Mouse (Mus musculus) kidney, embryonic 16.5 days (tissue): ENCODE measurements at regions not wholly inside any gene's neighbourhood (a gene's known extent, or its start where the extent isn't known, plus 50 kb on each side); places are given as distances from the start of the nearest gene placed in this dataset.

ENCODE experiments used
- ATAC-seq: fragments of 200-750 bp; cut with Nextera tagmentation; 2 replicates; pipeline ENCODE4 v1.8.0; 2017; ENCODE audit warnings: moderate TSS enrichment; ENCODE audit not compliant: low FRiP score, low TSS enrichment
- H3K27ac ChIP-seq: fragments of 300-500 bp; sonication (generic); 2 replicates; pipeline ENCODE4 v1.5.1; 2014; ENCODE audit warnings: low read length
- H3K27me3 ChIP-seq: fragments of 300-500 bp; sonication (generic); 2 replicates; pipeline ENCODE4 v1.6.1; 2014; ENCODE audit warnings: low read length, control low read depth, mixed read lengths; ENCODE audit not compliant: insufficient read depth
- H3K36me3 ChIP-seq: fragments of 300-500 bp; sonication (generic); 2 replicates; pipeline ENCODE4 v1.6.1; 2014; ENCODE audit warnings: low read length, control low read depth, mixed read lengths; ENCODE audit not compliant: insufficient read depth
- H3K4me1 ChIP-seq: fragments of 300-500 bp; sonication (generic); 2 replicates; pipeline ENCODE4 v1.6.1; 2014; ENCODE audit warnings: low read length, control low read depth, mixed read lengths; ENCODE audit not compliant: insufficient read depth
- H3K4me2 ChIP-seq: fragments of 300-500 bp; sonication (generic); replicated peaks from 2 replicates; pipeline ENCODE4 v1.6.1; 2014; ENCODE audit warnings: low read depth, low read length
- H3K4me3 ChIP-seq: fragments of 300-500 bp; sonication (generic); 2 replicates; pipeline ENCODE4 v1.5.1; 2014; ENCODE audit warnings: mild to moderate bottlenecking, low read length
- H3K9ac ChIP-seq: fragments of 300-500 bp; sonication (generic); replicated peaks from 2 replicates; pipeline ENCODE4 v1.6.1; 2014; ENCODE audit warnings: low read length
- H3K9me3 ChIP-seq: fragments of 300-500 bp; sonication (generic); 2 replicates; pipeline ENCODE4 v1.6.1; 2016; ENCODE audit warnings: low read length, control low read depth
- WGBS: fragments of 180-500 bp; shearing (Covaris S2); extraction: QIAGEN DNeasy Blood & Tissue Kit; methylation state at CpG from one replicate; pipeline ENCODE4 v1.1.7; 2014; 5-methylcytosine and 5-hydroxymethylcytosine counted together

GRCm38 (mm10) chr8:25353822-25354770, 529.9 kb upstream of the Adam5 start:
- Histone ChIP-seq H3K9ac (peak overlapping the region; percentile 43), H3K36me3 (no peaks in the 10 kb centered on the region), H3K4me1 (peaks cover 18% of the 10 kb centered on the region), H3K27me3 (no peaks in the 10 kb centered on the region), H3K9me3 (0 out of 2 replicates have a peak, but pooled peaks cover 2% of the 10 kb centered on the region), H3K27ac (peak overlapping the region; percentile 74), H3K4me3 (peak overlapping the region; percentile 25), H3K4me2 (peak overlapping the region; percentile 53)
- 5% methylated on average over 27 of the region's 27 CpGs for WGBS
- ATAC-seq = peak; percentile 90

DNA sequence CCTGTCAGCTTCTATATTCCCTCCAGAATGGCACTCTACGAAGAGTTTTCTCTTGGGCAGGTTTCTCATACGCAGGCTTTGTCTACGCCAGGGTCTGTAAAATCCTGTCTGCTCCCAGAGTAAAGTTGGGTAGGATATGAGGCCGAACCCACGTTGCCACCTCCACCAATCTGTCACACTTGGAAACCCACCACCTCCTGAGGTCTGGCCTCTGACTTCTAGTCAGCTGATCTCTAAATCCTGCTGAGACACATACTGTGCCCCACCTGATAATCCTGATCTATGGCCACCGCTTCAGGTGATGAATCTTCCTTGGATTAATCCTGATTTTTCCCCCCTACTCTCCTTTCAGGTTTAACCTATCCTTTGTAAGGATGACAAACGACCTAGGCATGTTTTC, 529.2 kb upstream of the Adam5 start:
- peaks cover 19% of the 10 kb centered on the region for H3K4me1 ChIP-seq
- peak overlapping the region; percentile 53 for H3K4me2 ChIP-seq
- ATAC-seq = no peak
- WGBS = 47% methylated on average over 7 of the region's 7 CpGs
- no peaks in the 10 kb centered on the region for H3K27me3 ChIP-seq
- H3K4me3 ChIP-seq = no peak overlapping the region
- H3K36me3 ChIP-seq = no peaks in the 10 kb centered on the region
- H3K27ac ChIP-seq = peak overlapping the region; percentile 74
- H3K9me3 ChIP-seq = 0 out of 2 replicates have a peak, but pooled peaks cover 2% of the 10 kb centered on the region
- peak overlapping the region; percentile 43 for H3K9ac ChIP-seq

DNA sequence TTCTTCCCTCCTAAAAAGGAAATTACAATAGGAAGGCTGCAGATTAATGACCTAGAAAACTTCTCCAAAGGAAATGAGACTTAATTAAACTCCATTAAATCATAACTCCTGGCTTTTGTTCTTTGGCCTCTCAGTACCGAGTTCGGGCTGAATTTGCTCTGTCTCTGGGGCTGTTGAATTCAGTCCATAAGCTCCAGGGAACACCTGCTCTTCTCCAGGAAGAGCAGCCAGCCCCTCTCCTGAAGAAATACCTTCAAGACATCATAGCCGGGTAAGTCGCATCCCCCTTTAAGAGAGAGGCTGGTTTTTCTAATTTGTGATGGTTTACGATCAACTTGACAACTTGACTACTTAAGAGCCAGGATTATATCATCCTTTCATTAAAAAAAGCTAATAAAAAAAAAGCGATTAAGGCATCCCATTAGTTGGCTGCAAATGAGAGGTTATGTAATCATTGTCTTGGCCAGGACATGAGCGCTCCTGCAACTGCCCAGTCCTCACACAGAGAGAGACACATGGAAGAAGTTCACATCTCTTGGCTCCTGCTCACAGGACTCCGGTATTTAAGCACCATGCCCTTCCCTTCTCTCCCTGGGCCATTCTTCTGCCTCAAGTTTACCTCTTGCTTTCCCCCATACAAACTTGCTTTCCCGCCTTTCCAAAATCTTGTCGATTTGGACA, 524.0 kb upstream of the Adam5 start:
- 42% methylated on average over 10 of the region's 10 CpGs for WGBS
- no peak overlapping the region for H3K4me2 ChIP-seq
- H3K27me3 ChIP-seq = no peaks in the 10 kb centered on the region
- peaks cover 20% of the 10 kb centered on the region for H3K4me1 ChIP-seq
- no peak overlapping the region for H3K9ac ChIP-seq
- ATAC-seq = no peak
- peaks cover 5% of the 10 kb centered on the region; the same call in 1 of the 2 replicates for H3K9me3 ChIP-seq
- H3K36me3 ChIP-seq = no peaks in the 10 kb centered on the region
- H3K27ac ChIP-seq = peak overlapping the region; percentile 36; the same call in 1 of the 2 replicates
- H3K4me3 ChIP-seq = no peak overlapping the region

- WGBS = 18% methylated on average over 10 of the region's 10 CpGs
- Histone ChIP-seq H3K9ac (no peak overlapping the region), H3K27ac (peak overlapping the region; percentile 85), H3K9me3 (peaks cover 5% of the 10 kb centered on the region; the same call in 1 of the 2 replicates), H3K27me3 (no peaks in the 10 kb centered on the region), H3K4me1 (peaks cover 27% of the 10 kb centered on the region), H3K4me2 (peak overlapping the region; percentile 41), H3K36me3 (no peaks in the 10 kb centered on the region), H3K4me3 (no peak overlapping the region)
- peak; percentile 84 for ATAC-seq
Observed at GRCm38 (mm10) chr8:25343160-25343602, 519.0 kb upstream of the Adam5 start.

DNA sequence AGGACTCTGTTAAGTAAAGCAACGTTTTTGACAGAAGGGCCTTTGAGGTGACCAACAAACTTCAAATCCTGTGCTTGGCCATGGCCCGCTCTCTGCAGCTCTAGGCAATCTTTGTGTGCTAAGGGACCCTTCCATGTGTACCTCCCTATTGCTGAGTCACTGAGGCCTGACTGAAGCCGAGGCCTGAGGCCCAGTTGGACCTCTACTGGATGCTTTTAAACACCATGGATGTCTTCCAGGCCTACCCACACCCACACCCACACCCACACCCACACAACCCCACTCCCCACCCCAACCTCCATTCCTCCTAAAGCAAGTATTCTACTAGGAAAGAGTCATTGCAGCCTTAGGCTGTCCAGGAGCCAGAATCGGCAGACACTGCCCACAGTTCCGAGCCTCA, 518.3 kb upstream of the Adam5 start:
- H3K27ac ChIP-seq = peak overlapping the region; percentile 85
- no peaks in the 10 kb centered on the region for H3K36me3 ChIP-seq
- H3K4me3 ChIP-seq = no peak overlapping the region
- 62% methylated on average over 5 of the region's 5 CpGs for WGBS
- peak; percentile 3; the same call in 1 of the 2 replicates for ATAC-seq
- no peak overlapping the region for H3K9ac ChIP-seq
- no peak overlapping the region for H3K4me2 ChIP-seq
- H3K9me3 ChIP-seq = peaks cover 5% of the 10 kb centered on the region; the same call in 1 of the 2 replicates
- H3K4me1 ChIP-seq = peaks cover 21% of the 10 kb centered on the region
- H3K27me3 ChIP-seq = no peaks in the 10 kb centered on the region

DNA sequence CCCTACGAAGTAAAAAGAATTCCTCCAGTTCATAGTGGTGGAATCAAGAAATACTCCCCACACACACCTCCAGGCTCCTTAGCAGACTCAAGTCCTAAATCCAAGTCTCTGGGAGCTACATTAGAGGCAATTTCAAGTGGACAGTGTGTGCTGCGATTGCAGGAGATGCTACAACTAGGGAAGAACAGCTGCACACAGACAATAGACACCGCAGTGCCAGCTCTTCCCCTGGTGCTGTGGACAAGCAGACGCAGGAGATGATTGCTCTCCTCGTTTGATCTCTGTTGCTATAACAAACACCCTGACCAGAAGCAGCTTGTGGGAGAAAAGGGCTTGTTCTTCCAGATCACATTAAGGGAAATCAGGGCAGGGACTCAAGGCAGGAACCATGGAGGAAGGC, 517.1 kb upstream of the Adam5 start:
- ATAC-seq = no peak
- Histone ChIP-seq H3K4me1 (peaks cover 21% of the 10 kb centered on the region), H3K27me3 (no peaks in the 10 kb centered on the region), H3K9me3 (peaks cover 11% of the 10 kb centered on the region; the same call in 1 of the 2 replicates), H3K27ac (no peak overlapping the region), H3K4me3 (no peak overlapping the region), H3K36me3 (no peaks in the 10 kb centered on the region), H3K9ac (no peak overlapping the region), H3K4me2 (no peak overlapping the region)
- WGBS = 57% methylated on average over 5 of the region's 5 CpGs

GRCm38 (mm10) chr8:25340729-25341128, 516.6 kb upstream of the Adam5 start:
- Histone ChIP-seq H3K27ac (no peak overlapping the region), H3K4me3 (no peak overlapping the region), H3K4me1 (peaks cover 21% of the 10 kb centered on the region), H3K4me2 (no peak overlapping the region), H3K36me3 (no peaks in the 10 kb centered on the region), H3K9ac (no peak overlapping the region), H3K9me3 (peaks cover 11% of the 10 kb centered on the region; the same call in 1 of the 2 replicates), H3K27me3 (no peaks in the 10 kb centered on the region)
- no peak for ATAC-seq
- 51% methylated on average over 2 of the region's 2 CpGs for WGBS

DNA sequence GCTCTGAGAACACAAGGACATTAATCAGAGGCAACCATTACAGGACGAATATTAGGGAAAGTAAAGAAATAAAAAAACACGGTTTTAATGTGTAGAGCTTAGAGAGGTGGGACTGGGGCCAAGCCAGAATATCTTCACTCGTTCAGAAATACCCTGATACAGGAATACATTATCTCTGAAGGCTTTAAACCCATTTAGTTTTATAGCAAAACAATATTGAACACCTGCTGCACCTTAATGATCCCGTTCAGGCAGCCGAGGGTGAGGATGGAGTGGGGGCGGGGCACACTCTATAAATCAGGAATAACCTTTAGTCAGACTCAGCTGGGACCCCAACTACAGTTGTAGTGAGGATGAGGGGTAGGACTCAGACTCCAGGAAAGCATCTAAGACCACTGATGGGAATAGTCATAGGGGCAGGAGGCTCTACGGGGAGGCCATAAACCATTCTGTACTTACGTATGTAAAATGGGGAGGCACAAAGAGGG, 508.0 kb upstream of the Adam5 start:
- no peak overlapping the region for H3K27ac ChIP-seq
- H3K9me3 ChIP-seq = peaks cover 6% of the 10 kb centered on the region; the same call in 1 of the 2 replicates
- H3K36me3 ChIP-seq = no peaks in the 10 kb centered on the region
- no peak overlapping the region for H3K4me3 ChIP-seq
- WGBS = 29% methylated on average over 8 of the region's 8 CpGs
- no peak overlapping the region for H3K9ac ChIP-seq
- H3K4me1 ChIP-seq = peaks cover 36% of the 10 kb centered on the region
- no peak overlapping the region for H3K4me2 ChIP-seq
- no peaks in the 10 kb centered on the region for H3K27me3 ChIP-seq
- no peak for ATAC-seq

DNA sequence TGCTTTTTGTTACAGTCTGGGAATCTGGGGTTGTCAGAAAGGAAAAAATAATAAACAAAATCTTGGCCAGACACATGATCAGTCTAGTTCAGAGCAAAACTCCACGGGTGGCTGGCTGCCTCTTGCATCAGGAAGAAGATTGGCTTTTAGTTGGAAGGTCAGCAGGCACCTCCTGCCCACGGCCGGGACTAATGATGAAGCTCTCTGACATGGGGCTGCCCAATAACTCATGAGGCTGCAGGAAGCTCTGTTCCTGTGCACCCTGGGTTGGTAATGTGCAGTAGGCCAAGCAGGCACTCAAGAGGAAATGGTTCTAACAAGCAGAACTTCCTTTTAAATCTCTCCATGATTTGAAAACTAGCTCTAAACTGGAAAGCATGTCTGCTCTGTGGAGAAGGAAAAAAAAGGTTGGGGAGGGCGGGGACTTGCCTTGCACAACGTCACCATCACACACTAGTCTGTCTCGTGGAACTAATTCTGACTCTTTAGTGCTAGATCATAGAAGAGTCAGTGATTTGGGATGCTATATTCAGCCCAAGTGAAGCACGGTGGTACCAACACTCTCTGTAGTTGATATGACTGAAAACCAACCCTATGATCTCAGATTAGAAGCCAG, 507.1 kb upstream of the Adam5 start:
- peak; percentile 65 for ATAC-seq
- whole genome bisulfite sequencing = 21% methylated on average over 7 of the region's 7 CpGs
- Histone ChIP-seq H3K4me3 (no peak overlapping the region), H3K4me2 (no peak overlapping the region), H3K9me3 (no peaks in the 10 kb centered on the region), H3K4me1 (peaks cover 36% of the 10 kb centered on the region), H3K27me3 (no peaks in the 10 kb centered on the region), H3K27ac (peak overlapping the region; percentile 62; the same call in 1 of the 2 replicates), H3K36me3 (no peaks in the 10 kb centered on the region), H3K9ac (no peak overlapping the region)
